Mouse (Mus musculus) limb, embryonic 12.5 days (tissue): ENCODE results near the gene Gm11541. TPM values are rescaled to one million over a fixed set of nuclear protein-coding genes. Genes with fewer than 3 reads are reported as not detected.
"Not testable (repeated sequence)": the region's sequence is repeated elsewhere in the genome, so short reads cannot be mapped to it uniquely, and the experiment has no call there.

Experiments
- ATAC-seq: fragments of 200-750 bp; cut with Nextera tagmentation; 2 replicates; pipeline ENCODE4 v1.8.0; 2017; ENCODE audit warnings: low read depth, moderate TSS enrichment; ENCODE audit not compliant: insufficient number of reproducible peaks, insufficient read depth, low FRiP score, low TSS enrichment
- H3K27ac ChIP-seq: fragments of 300-500 bp; sonication (generic); 2 replicates; pipeline ENCODE4 v1.5.1; 2016; ENCODE audit warnings: mild to moderate bottlenecking, moderate library complexity
- H3K27me3 ChIP-seq: fragments of 300-500 bp; sonication (generic); 2 replicates; pipeline ENCODE4 v1.6.1; 2016; ENCODE audit warnings: mild to moderate bottlenecking, moderate library complexity
- H3K36me3 ChIP-seq: fragments of 300-500 bp; sonication (generic); 2 replicates; pipeline ENCODE4 v1.6.1; 2016; ENCODE audit warnings: mild to moderate bottlenecking, moderate library complexity
- H3K4me1 ChIP-seq: fragments of 300-500 bp; sonication (generic); replicated peaks from 2 replicates; pipeline ENCODE4 v1.6.1; 2016
- H3K4me2 ChIP-seq: fragments of 300-500 bp; sonication (generic); 2 replicates; pipeline ENCODE4 v1.6.1; 2016; ENCODE audit warnings: mild to moderate bottlenecking, moderate library complexity
- H3K4me3 ChIP-seq: fragments of 300-500 bp; sonication (generic); replicated peaks from 2 replicates; pipeline ENCODE4 v1.5.1; 2016; ENCODE audit warnings: mild to moderate bottlenecking
- H3K9ac ChIP-seq: fragments of 300-500 bp; sonication (generic); replicated peaks from 2 replicates; pipeline ENCODE4 v1.6.1; 2016; ENCODE audit warnings: mild to moderate bottlenecking, moderate library complexity
- H3K9me3 ChIP-seq: fragments of 300-500 bp; sonication (generic); 2 replicates; pipeline ENCODE4 v1.6.1; 2016; ENCODE audit warnings: mild to moderate bottlenecking, moderate library complexity
- WGBS: fragments of 180-500 bp; shearing (Covaris S2); methylation state at CpG from one replicate; pipeline ENCODE4 v1.1.7; 2016; 5-methylcytosine and 5-hydroxymethylcytosine counted together
- polyA plus RNA-seq: library from polyadenylated mRNA; unstranded; fragments of >200 nt; fragmentation: Nextera tagmentation; extraction: Ambion mirVana; gene quantifications from 2 replicates; pipeline ENCODE4 v1.2.1, GENCODE M21; 2016

Gm11541 gene
- polyA plus RNA-seq, 1 experiment from 2014 or later: 0.13 TPM

DNA sequence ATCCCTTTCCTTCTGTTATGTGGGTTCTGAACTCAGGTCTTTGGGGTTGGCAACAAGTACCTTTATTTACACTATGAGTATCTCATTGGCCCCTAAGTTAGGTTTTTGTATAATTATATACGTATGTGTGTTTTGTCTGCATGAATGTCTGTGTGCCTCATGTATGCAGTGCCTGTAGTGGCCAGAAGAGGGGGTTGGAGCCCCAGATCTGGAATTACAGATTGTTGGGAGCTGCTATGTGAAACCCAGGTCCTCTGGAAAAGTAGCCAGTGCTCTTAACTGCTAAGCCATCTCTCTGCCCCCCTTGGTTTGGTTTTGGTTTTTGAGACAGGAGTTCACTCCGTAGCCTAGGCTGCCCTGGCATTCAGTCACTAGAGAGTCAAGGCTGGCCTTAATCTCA, 7.2 kb downstream of the Gm11541 start:
- ATAC-seq: no peak
- peaks cover 9% of the 10 kb centered on the region for H3K4me1 ChIP-seq
- peaks cover 7% of the 10 kb centered on the region; the same call in 1 of the 2 replicates for H3K27me3 ChIP-seq
- no peak overlapping the region for H3K27ac ChIP-seq
- H3K36me3 ChIP-seq: no peaks in the 10 kb centered on the region
- WGBS: 93% methylated on average over 2 of the region's 2 CpGs
- no peak overlapping the region for H3K9ac ChIP-seq
- no peaks in the 10 kb centered on the region for H3K9me3 ChIP-seq
- no peak overlapping the region for H3K4me3 ChIP-seq
- no peak overlapping the region for H3K4me2 ChIP-seq

GRCm38 (mm10) chr11:94695508-94695907, 8.8 kb downstream of the Gm11541 start:
- ATAC-seq: no peak
- WGBS: 76% methylated on average over 6 of the region's 6 CpGs
- H3K4me2 ChIP-seq: no peak overlapping the region
- no peaks in the 10 kb centered on the region; the same call in 1 of the 2 replicates for H3K4me1 ChIP-seq
- H3K9me3 ChIP-seq: no peaks in the 10 kb centered on the region
- H3K4me3 ChIP-seq: no peak overlapping the region
- no peak overlapping the region for H3K9ac ChIP-seq
- H3K27ac ChIP-seq: no peak overlapping the region
- 0 out of 2 replicates have a peak, but pooled peaks cover 3% of the 10 kb centered on the region for H3K27me3 ChIP-seq
- H3K36me3 ChIP-seq: no peaks in the 10 kb centered on the region

DNA sequence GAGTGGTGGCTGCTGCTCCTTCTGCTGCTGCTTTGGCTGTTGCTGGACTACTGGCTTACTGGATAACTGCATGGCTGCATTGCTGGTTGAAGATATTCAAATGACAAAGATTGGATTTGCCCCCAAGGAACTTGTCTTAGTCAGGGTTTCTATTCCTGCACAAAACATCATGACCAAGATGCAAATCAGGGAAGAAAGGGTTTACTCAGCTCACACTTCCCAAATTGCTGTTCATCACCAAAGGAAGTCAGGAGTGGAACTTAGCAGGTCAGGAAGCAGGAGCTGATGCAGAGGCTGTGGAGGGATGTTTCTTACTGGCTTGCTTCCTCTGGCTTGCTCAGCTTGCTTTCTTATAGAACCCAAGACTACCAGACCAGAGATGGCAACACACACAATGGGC, 11.8 kb downstream of the Gm11541 start:
- H3K4me1 ChIP-seq, H3K36me3 ChIP-seq, ATAC-seq, H3K27me3 ChIP-seq, H3K4me3 ChIP-seq, H3K9me3 ChIP-seq, H3K9ac ChIP-seq, H3K27ac ChIP-seq, H3K4me2 ChIP-seq: not testable (repeated sequence)

DNA sequence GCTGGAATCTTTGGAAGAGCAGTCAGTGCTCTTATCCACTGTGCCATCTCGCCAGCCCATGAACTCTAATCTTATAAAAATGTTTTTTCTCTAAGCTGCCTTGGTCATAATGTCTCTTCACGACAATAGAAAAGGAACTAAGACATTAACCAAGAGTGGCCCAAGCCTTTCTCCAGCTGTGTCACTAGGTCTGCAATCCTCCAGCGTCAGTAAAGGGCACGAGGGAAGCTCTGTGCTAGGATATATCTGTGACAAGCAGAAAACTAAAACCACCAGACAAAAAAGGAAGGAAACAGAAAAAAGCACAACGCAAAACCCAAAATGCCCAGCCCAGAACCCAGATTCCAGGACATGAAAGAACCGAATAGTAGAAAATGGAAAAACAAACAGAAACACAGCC, 17.1 kb downstream of the Gm11541 start:
- no peaks in the 10 kb centered on the region for H3K9me3 ChIP-seq
- ATAC-seq: no peak
- H3K27ac ChIP-seq: no peak overlapping the region
- no peaks in the 10 kb centered on the region for H3K36me3 ChIP-seq
- H3K4me3 ChIP-seq: no peak overlapping the region
- no peaks in the 10 kb centered on the region for H3K27me3 ChIP-seq
- WGBS: 80% methylated on average over 6 of the region's 6 CpGs
- H3K9ac ChIP-seq: no peak overlapping the region
- no peak overlapping the region for H3K4me2 ChIP-seq
- H3K4me1 ChIP-seq: no peaks in the 10 kb centered on the region

GRCm38 (mm10) chr11:94682427-94682826, 21.9 kb downstream of the Gm11541 start:
- H3K36me3 ChIP-seq: no peaks in the 10 kb centered on the region
- H3K4me1 ChIP-seq: peaks cover 9% of the 10 kb centered on the region
- no peak overlapping the region for H3K4me2 ChIP-seq
- no peak for ATAC-seq
- no peak overlapping the region for H3K27ac ChIP-seq
- H3K4me3 ChIP-seq: no peak overlapping the region
- no peak overlapping the region for H3K9ac ChIP-seq
- H3K9me3 ChIP-seq: no peaks in the 10 kb centered on the region
- no peaks in the 10 kb centered on the region for H3K27me3 ChIP-seq
- WGBS: 80% methylated on average over 7 of the region's 7 CpGs

DNA sequence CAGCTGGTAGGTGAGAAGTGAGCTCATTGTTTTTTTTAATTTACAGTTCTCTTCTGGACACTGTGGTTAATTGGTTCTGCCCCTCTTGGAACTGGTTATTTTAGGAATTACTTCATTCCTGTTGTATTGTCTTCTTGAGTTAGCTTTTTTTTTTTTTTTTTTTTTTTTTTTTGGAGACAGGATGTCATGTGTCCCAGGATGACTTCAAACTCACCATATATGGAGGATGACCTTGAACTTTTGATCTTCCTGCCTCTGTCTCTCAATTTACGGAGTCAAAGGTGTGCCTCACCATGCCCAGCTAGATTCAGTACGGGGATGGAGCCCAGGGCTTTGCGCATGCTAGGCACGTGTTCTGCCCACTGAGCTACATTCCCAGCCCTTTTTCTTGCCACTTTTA, 22.7 kb downstream of the Gm11541 start:
- Histone ChIP-seq H3K9ac (no peak overlapping the region), H3K9me3 (no peaks in the 10 kb centered on the region), H3K36me3 (no peaks in the 10 kb centered on the region), H3K4me2 (no peak overlapping the region), H3K27ac (no peak overlapping the region), H3K4me1 (peaks cover 9% of the 10 kb centered on the region), H3K27me3 (no peaks in the 10 kb centered on the region), H3K4me3 (no peak overlapping the region)
- 88% methylated on average over 4 of the region's 4 CpGs for WGBS
- ATAC-seq: no peak

GRCm38 (mm10) chr11:94680639-94681038, 23.7 kb downstream of the Gm11541 start:
- Histone ChIP-seq H3K9ac (no peak overlapping the region), H3K4me3 (no peak overlapping the region), H3K27ac (no peak overlapping the region), H3K4me1 (peaks cover 18% of the 10 kb centered on the region), H3K27me3 (no peaks in the 10 kb centered on the region), H3K36me3 (no peaks in the 10 kb centered on the region), H3K4me2 (no peak overlapping the region), H3K9me3 (no peaks in the 10 kb centered on the region)
- no peak for ATAC-seq

- Histone ChIP-seq H3K4me2 (peak overlapping the region; percentile 81), H3K9me3 (no peaks in the 10 kb centered on the region), H3K9ac (peak overlapping the region; percentile 94; the same call in 1 of the 2 replicates), H3K36me3 (peaks cover 6% of the 10 kb centered on the region; the same call in 1 of the 2 replicates), H3K4me1 (peaks cover 25% of the 10 kb centered on the region), H3K27me3 (no peaks in the 10 kb centered on the region), H3K4me3 (peak overlapping the region; percentile 94), H3K27ac (peak overlapping the region; percentile 94; the same call in 1 of the 2 replicates)
- 26% methylated on average over 15 of the region's 15 CpGs for WGBS
- ATAC-seq: 0 out of 2 replicates have a peak, but pooled peaks have one; percentile 12
Measured at GRCm38 (mm10) chr11:94677607-94678145, 26.6 kb downstream of the Gm11541 start.

DNA sequence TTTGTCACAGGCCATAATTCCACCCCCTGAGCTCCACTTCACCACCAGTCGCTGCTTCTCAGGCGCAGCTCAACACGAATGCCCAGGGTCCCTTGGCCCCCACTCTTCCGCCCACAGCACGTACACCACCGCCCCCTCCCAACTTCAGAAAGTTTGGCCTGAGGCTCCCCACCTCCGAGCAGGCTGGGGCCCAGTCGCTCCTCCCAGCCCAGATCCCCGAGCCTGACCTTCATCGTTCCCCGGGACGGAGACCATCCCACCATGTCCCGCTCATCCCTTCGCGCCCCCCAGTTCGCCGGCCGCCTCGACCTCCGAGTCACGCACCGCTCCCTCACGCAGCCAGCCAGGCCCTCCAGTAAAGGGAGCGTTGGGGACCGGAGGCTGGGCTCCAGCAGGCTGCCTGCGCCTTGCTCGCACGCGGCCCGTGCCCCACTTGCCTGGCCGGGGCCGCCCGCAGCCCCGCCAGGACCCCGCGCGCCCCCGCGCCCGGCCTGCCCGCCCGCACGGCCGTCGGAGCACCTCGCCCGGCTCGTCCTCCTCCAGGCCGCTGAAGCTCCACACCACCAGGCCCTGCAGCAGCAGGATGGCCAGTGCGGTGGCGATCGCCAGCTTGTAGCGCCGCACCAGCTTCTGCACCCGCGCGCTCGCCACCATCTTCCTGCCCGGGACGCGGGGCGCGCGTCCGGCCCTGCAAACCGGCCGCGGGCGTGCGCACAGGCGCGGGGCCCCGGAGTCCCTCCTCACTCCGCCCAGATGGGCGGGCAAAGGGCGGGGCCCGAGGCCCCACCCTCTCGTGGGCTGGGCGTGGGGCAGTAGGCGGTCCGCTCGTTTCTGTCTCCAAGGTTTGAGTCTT, 27.3 kb downstream of the Gm11541 start, which contains the start of gene Xylt2:
TSS of gene Xylt2 (minus strand) at position 762 of the 853 bp plus-strand sequence.
- peaks cover 25% of the 10 kb centered on the region for H3K4me1 ChIP-seq
- peak within 1 kb of the TSS; percentile 81 for H3K4me2 ChIP-seq
- H3K4me3 ChIP-seq: peak within 1 kb of the TSS; percentile 94
- H3K9me3 ChIP-seq: no peaks in the 10 kb centered on the region
- peak; percentile 90 for ATAC-seq
- under 1% methylated on average over 81 of the region's 82 CpGs for WGBS
- H3K9ac ChIP-seq: peak within 1 kb of the TSS; percentile 94
- H3K27ac ChIP-seq: peak within 1 kb of the TSS; percentile 94
- H3K27me3 ChIP-seq: no peaks in the 10 kb centered on the region
- peaks cover 6% of the 10 kb centered on the region; the same call in 1 of the 2 replicates for H3K36me3 ChIP-seq

DNA sequence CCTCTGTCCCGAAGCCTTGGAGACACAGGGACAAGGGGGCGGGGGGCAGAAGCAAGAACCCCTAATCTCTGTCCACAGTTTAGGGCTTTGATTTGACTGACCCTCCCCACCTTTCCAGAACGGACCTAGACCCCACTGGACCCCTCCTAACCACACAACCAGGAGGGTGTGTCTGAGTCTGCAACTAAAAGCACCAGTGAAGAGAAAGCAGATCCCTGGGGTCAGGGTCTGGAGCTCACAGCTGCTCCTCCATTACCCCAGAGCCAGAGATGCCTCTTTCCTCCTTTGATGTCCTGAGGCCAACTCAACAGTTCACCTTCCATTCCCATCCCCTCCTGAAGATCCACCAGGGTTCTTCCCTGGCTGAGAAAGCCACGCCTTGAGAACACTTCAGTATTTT, 28.0 kb downstream of the Gm11541 start:
- H3K4me2 ChIP-seq: peak overlapping the region; percentile 81
- no peaks in the 10 kb centered on the region for H3K9me3 ChIP-seq
- no peak for ATAC-seq
- H3K9ac ChIP-seq: peak overlapping the region; percentile 94
- 38% methylated on average over 4 of the region's 4 CpGs for WGBS
- peaks cover 25% of the 10 kb centered on the region for H3K4me1 ChIP-seq
- peak overlapping the region; percentile 94 for H3K4me3 ChIP-seq
- peak overlapping the region; percentile 94; the same call in 1 of the 2 replicates for H3K27ac ChIP-seq
- peaks cover 6% of the 10 kb centered on the region; the same call in 1 of the 2 replicates for H3K36me3 ChIP-seq
- no peaks in the 10 kb centered on the region for H3K27me3 ChIP-seq

GRCm38 (mm10) chr11:94675446-94675845, 28.9 kb downstream of the Gm11541 start:
- Histone ChIP-seq H3K4me2 (peak overlapping the region; percentile 81), H3K27ac (no peak overlapping the region), H3K36me3 (peaks cover 13% of the 10 kb centered on the region), H3K9me3 (no peaks in the 10 kb centered on the region), H3K4me1 (peaks cover 25% of the 10 kb centered on the region), H3K27me3 (no peaks in the 10 kb centered on the region), H3K4me3 (peak overlapping the region; percentile 94; the same call in 1 of the 2 replicates), H3K9ac (0 out of 2 replicates have a peak overlapping the region, but pooled peaks have one; percentile 94)
- WGBS: 83% methylated on average over 5 of the region's 5 CpGs
- ATAC-seq: no peak
